Mouse (Mus musculus) C2C12 (cell line): ENCODE measurements at regions not wholly inside any gene's neighbourhood (a gene's known extent, or its start where the extent isn't known, plus 50 kb on each side); places are given as distances from the start of the nearest gene placed in this dataset.

Experiments used
- H3K27me3 ChIP-seq: one replicate; pipeline ENCODE4 v1.6.1; 2011; ENCODE audit not compliant: control insufficient read depth, insufficient read depth, insufficient read length
- H3K36me3 ChIP-seq: one replicate; pipeline ENCODE4 v1.6.1; 2011; ENCODE audit not compliant: control insufficient read depth, insufficient read depth
- H3K4me3 ChIP-seq: one replicate; pipeline ENCODE4 v1.5.1; 2011; ENCODE audit warnings: mild to moderate bottlenecking, control low read depth; ENCODE audit not compliant: poor library complexity, insufficient read depth, severe bottlenecking
- H3K79me2 ChIP-seq: one replicate; pipeline ENCODE4 v1.6.1; 2011; ENCODE audit not compliant: control insufficient read depth, insufficient read depth
- H3K79me3 ChIP-seq: one replicate; pipeline ENCODE4 v1.6.1; 2011; ENCODE audit warnings: low read depth, control low read depth
- H3ac ChIP-seq: one replicate; pipeline ENCODE3; 2011; ENCODE audit warnings: low read depth; ENCODE audit not compliant: control insufficient read depth, insufficient read length
- CEBPB ChIP-seq: IDR thresholded peaks from one replicate; pipeline ENCODE4 v1.6.1; 2011; ENCODE audit warnings: low read depth, mild to moderate bottlenecking, control low read depth, moderate library complexity
- CTCF ChIP-seq: IDR thresholded peaks from one replicate; pipeline ENCODE4 v1.5.1; 2011; ENCODE audit not compliant: control insufficient read depth, insufficient read depth, insufficient read length
- FOSL1 ChIP-seq: IDR thresholded peaks from one replicate; pipeline ENCODE4 v1.8.0; 2011; ENCODE audit warnings: mild to moderate bottlenecking, low read length; ENCODE audit not compliant: poor library complexity, insufficient read depth, severe bottlenecking
- MAX ChIP-seq: IDR thresholded peaks from one replicate; pipeline ENCODE4 v1.6.1; 2011; ENCODE audit warnings: mild to moderate bottlenecking, control low read depth
- MYOD1 ChIP-seq: IDR thresholded peaks from one replicate; pipeline ENCODE4 v1.6.1; 2011; ENCODE audit warnings: low read depth; ENCODE audit not compliant: control insufficient read depth, insufficient read length
- MYOG ChIP-seq: IDR thresholded peaks from one replicate; pipeline ENCODE4 v1.6.1; 2011; ENCODE audit not compliant: control insufficient read depth, insufficient read length; ENCODE audit errors: extremely low read depth
- USF1 ChIP-seq: IDR thresholded peaks from one replicate; pipeline ENCODE4 v1.6.1; 2011; ENCODE audit warnings: low read depth, mild to moderate bottlenecking, control low read depth, moderate library complexity

GRCm38 (mm10) chr14:54166057-54166456, 87.8 kb downstream of the Dad1 start:
- H3K27me3 ChIP-seq, result no peaks in the 10 kb centered on the region
- no peak overlapping the region for H3ac ChIP-seq
- H3K4me3 ChIP-seq, result no peak overlapping the region
- no peaks in the 10 kb centered on the region for H3K79me3 ChIP-seq
- H3K36me3 ChIP-seq, result no peaks in the 10 kb centered on the region
- TF ChIP-seq FOSL1 (no peak), CEBPB (no peak), MAX (no peak)
- H3K79me2 ChIP-seq, result no peaks in the 10 kb centered on the region

DNA sequence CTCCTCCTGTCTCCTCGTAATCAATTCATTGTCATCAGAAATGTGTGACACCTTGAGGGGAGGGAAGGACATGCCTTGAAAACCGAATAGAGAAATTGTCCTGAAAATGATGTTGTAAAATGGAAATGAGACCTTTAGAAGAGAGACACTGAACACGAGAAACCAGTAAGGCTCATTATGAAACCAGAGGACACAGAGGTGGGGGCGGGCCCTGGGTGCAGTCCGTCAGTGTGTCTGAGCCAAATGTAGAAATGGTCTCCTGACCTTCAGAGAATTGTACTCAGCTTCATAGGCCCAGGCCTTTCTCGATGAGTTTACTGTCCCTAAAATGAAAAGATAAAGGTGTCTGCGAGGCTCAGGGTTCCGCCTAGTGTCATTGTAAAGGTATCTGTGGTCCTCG, 89.0 kb downstream of the Dad1 start:
- TF ChIP-seq USF1 (no peak), MAX (no peak)
- Histone ChIP-seq H3K79me2 (no peaks in the 10 kb centered on the region), H3K4me3 (no peak overlapping the region), H3K36me3 (no peaks in the 10 kb centered on the region), H3K79me3 (no peaks in the 10 kb centered on the region), H3ac (no peak overlapping the region), H3K27me3 (no peaks in the 10 kb centered on the region)

- TF ChIP-seq CTCF, result no peak
- no peak for TF ChIP-seq USF1
- no peak for TF ChIP-seq MYOG
- TF ChIP-seq CEBPB, result no peak
- TF ChIP-seq FOSL1, result no peak
- TF ChIP-seq MYOD1, result no peak
- TF ChIP-seq MAX, result no peak
- no peaks in the 10 kb centered on the region for H3K79me3 ChIP-seq
- no peak overlapping the region for H3K4me3 ChIP-seq
- H3K36me3 ChIP-seq, result no peaks in the 10 kb centered on the region
- H3K27me3 ChIP-seq, result no peaks in the 10 kb centered on the region
- H3K79me2 ChIP-seq, result no peaks in the 10 kb centered on the region
- H3ac ChIP-seq, result no peak overlapping the region
Measured at GRCm38 (mm10) chr14:54161916-54162315, 92.0 kb downstream of the Dad1 start.

GRCm38 (mm10) chr14:54161206-54161605, 92.7 kb downstream of the Dad1 start:
- Histone ChIP-seq H3K79me3 (no peaks in the 10 kb centered on the region), H3K79me2 (no peaks in the 10 kb centered on the region), H3K4me3 (no peak overlapping the region), H3K27me3 (no peaks in the 10 kb centered on the region), H3K36me3 (no peaks in the 10 kb centered on the region), H3ac (no peak overlapping the region)
- TF ChIP-seq MYOD1, result no peak
- no peak for TF ChIP-seq CTCF
- no peak for TF ChIP-seq MYOG
- TF ChIP-seq CEBPB, result no peak
- no peak for TF ChIP-seq USF1
- TF ChIP-seq FOSL1, result no peak
- TF ChIP-seq MAX, result no peak

- no peaks in the 10 kb centered on the region for H3K36me3 ChIP-seq
- H3K79me2 ChIP-seq, result no peaks in the 10 kb centered on the region
- no peaks in the 10 kb centered on the region for H3K27me3 ChIP-seq
- no peak overlapping the region for H3K4me3 ChIP-seq
- no peak overlapping the region for H3ac ChIP-seq
- H3K79me3 ChIP-seq, result no peaks in the 10 kb centered on the region
- TF ChIP-seq CEBPB (no peak), CTCF (no peak), MAX (no peak), MYOD1 (no peak), USF1 (no peak), MYOG (no peak), FOSL1 (no peak)
Measured at GRCm38 (mm10) chr14:54159816-54160215, 94.1 kb downstream of the Dad1 start.

DNA sequence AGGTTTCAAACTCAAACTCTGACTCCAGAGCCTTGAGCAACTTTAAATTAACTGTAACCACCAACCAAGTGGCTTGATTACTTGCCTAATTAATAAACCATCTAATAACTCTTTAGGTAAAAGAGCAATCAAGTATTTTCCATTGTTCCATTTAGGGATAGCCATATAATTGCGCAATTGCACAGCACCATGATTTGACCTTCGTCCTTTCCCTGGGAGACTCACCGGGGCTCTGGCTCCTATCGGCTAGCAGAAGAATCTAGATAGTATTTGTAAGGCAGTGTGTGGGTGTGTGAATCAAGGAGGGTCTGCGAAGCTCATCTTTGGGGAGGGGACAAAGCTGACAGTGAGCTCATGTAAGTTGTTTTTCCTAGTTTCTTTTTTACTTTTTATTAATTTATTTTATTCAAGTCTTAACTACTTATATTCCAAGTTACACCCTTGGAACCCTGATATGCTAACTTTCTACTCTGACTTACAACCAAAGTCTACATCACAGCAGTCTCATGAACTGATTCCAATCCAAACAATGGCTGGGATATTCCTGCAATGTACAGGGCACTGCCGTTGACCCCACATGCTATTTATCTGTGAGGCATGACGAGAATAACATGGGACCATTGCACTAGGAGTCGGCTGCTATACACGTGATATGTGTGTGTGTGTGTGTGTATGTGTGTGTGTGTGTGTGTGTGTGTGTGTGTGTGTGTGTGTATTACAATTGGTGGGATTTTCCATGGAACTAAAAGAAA, 95.5 kb downstream of the Dad1 start:
- Histone ChIP-seq H3K79me3 (no peaks in the 10 kb centered on the region), H3K4me3 (no peak overlapping the region), H3ac (no peak overlapping the region), H3K27me3 (no peaks in the 10 kb centered on the region), H3K36me3 (no peaks in the 10 kb centered on the region), H3K79me2 (no peaks in the 10 kb centered on the region)
- TF ChIP-seq CEBPB (peak; percentile 51), MYOG (no peak), FOSL1 (no peak), MAX (no peak), MYOD1 (no peak), CTCF (no peak)
